Comparison of ENCODE assay signal across 9 mouse cellular contexts in genomic region chr12:105836196-105836595, GRCm38 (mm10). TPM values are rescaled to one million over a fixed set of nuclear protein-coding genes. Genes with fewer than 3 reads are reported as not detected.
DNase-seq lines count a peak whose midpoint lies in the region; ATAC-seq and TF ChIP-seq lines count a peak whose summit lies in the region.
"Had no signal": no experiment of that assay in that cellular context is flagged by ENCODE, and none has a peak within 500 bp of the region (broad histone marks: within the 10 kb centered on the region; RNA-seq: fewer than 3 reads in every experiment).

No protein-coding gene starts in this region.

- H3K4me3 ChIP-seq in layer of hippocampus, adult 2 months = no peak overlapping the region
- no peak overlapping the region for H3K4me3 ChIP-seq in MEL (ENCODE audit: control insufficient read depth in 1 of 2, insufficient read depth in 1 of 2, low read depth in 2 of 2, low read length in 2 of 2)
- no peak overlapping the region for H3K4me3 ChIP-seq in kidney, postnatal 0 days (replicated peaks; ENCODE audit: low read depth, low read length)
- H3K4me3 ChIP-seq: limb, embryonic 12.5 days had no signal

- no peaks in the 10 kb centered on the region for H3K4me1 ChIP-seq in MEL (ENCODE audit: control insufficient read depth in 1 of 2, insufficient read depth in 2 of 2, low read length in 2 of 2)
- H3K4me1 ChIP-seq in kidney, postnatal 0 days (replicated peaks; ENCODE audit: insufficient read depth, low read length) = no peaks in the 10 kb centered on the region
- H3K4me1 ChIP-seq: limb, embryonic 12.5 days had no signal

- peak; percentile 53 for TF ChIP-seq RAD21 in MEL (IDR thresholded peaks at IDR 0.05; ENCODE audit: low read depth, low read length)

- H3K27ac ChIP-seq in layer of hippocampus, adult 2 months = peak overlapping the region; percentile 59
- no peak overlapping the region for H3K27ac ChIP-seq in MEL (ENCODE audit: control insufficient read depth, low read depth, low read length)
- H3K27ac ChIP-seq in kidney, postnatal 0 days = no peak overlapping the region
- H3K27ac ChIP-seq: limb, embryonic 12.5 days had no signal

- H3K79me2 ChIP-seq in MEL (ENCODE audit: control insufficient read depth, insufficient read depth, low read length, poor library complexity) = no peaks in the 10 kb centered on the region

- TF ChIP-seq CTCF in layer of hippocampus, adult 2 months (conservative IDR thresholded peaks at IDR 0.05) = peak; percentile 87
- peak in 2 of 3 experiments; percentile 49 to 59; a peak in 4 of 6 replicates for TF ChIP-seq CTCF in MEL (IDR thresholded peaks at IDR 0.05 in 2 of 3, conservative IDR thresholded peaks at IDR 0.05 in 1 of 3; ENCODE audit: control insufficient read depth in 1 of 3, insufficient read depth in 1 of 3, low read depth in 2 of 3, low read length in 3 of 3, poor library complexity in 1 of 3, severe bottlenecking in 1 of 3)
- TF ChIP-seq CTCF in kidney, postnatal 0 days (IDR thresholded peaks at IDR 0.05; ENCODE audit: low read depth) = peak; percentile 67

- peaks cover 0 to 46% of the 10 kb centered on the region in 2 experiments; a peak in 2 of 4 replicates for H3K36me3 ChIP-seq in MEL (ENCODE audit: control insufficient read depth in 1 of 2, insufficient read depth in 2 of 2, low read length in 2 of 2)
- H3K36me3 ChIP-seq in kidney, postnatal 0 days (ENCODE audit: insufficient read depth, low read length) = peaks cover 45% of the 10 kb centered on the region
- peaks cover 16% of the 10 kb centered on the region for H3K36me3 ChIP-seq in splenic B cell, adult 2 months (ENCODE audit: control insufficient read depth, insufficient read depth, low read length, poor library complexity, severe bottlenecking)

- no peaks in the 10 kb centered on the region for H3K9me3 ChIP-seq in MEL (replicated peaks; ENCODE audit: insufficient read depth, low read length)
- H3K9me3 ChIP-seq in kidney, postnatal 0 days (replicated peaks; ENCODE audit: low read length) = no peaks in the 10 kb centered on the region
- H3K9me3 ChIP-seq: limb, embryonic 12.5 days had no signal

- H3K27me3 ChIP-seq in MEL (ENCODE audit: control insufficient read depth in 1 of 2, insufficient read depth in 2 of 2, low read length in 2 of 2) = no peaks in the 10 kb centered on the region
- H3K27me3 ChIP-seq in kidney, postnatal 0 days (ENCODE audit: insufficient read depth, low read length) = no peaks in the 10 kb centered on the region
- no peaks in the 10 kb centered on the region for H3K27me3 ChIP-seq in splenic B cell, adult 2 months (ENCODE audit: control insufficient read depth, insufficient read depth, low read length, poor library complexity, severe bottlenecking)
- H3K27me3 ChIP-seq: limb, embryonic 12.5 days had no signal

- H3K4me2 ChIP-seq in kidney, postnatal 0 days (ENCODE audit: low read length) = no peak overlapping the region
- H3K4me2 ChIP-seq: limb, embryonic 12.5 days had no signal

- TF ChIP-seq POLR2A in MEL (IDR thresholded peaks at IDR 0.05; ENCODE audit: control insufficient read depth in 1 of 2, insufficient read depth in 1 of 2, low read depth in 1 of 2, low read length in 2 of 2, poor library complexity in 1 of 2) = no peak

- peak; percentile 46 to 55 for DNase-seq in adrenal gland, postnatal 36 days
- no peak for DNase-seq in adrenal gland, adult 8-10 months
- peak; percentile 66 to 75 for DNase-seq in layer of hippocampus, adult 2 months (ENCODE audit: low spot score in 2 of 2)
- DNase-seq in layer of hippocampus, adult 9-10 months (ENCODE audit: low spot score) = no peak
- DNase-seq in MEL (ENCODE audit: low read depth, low spot score) = peak; percentile 58
- DNase-seq in kidney, postnatal 0 days (ENCODE audit: low spot score) = peak; percentile 62
- DNase-seq in splenic B cell, adult 2 months (ENCODE audit: low read depth, low spot score) = peak; percentile 48
- DNase-seq in gastrocnemius, postnatal 4 days (ENCODE audit: low spot score in 2 of 2) = no peak

- no peak for ATAC-seq in kidney, postnatal 0 days (replicated peaks; ENCODE audit: low FRiP score, low read depth)

- H3K9ac ChIP-seq in MEL (ENCODE audit: control insufficient read depth, low read depth, low read length, poor library complexity, severe bottlenecking) = no peak overlapping the region
- H3K9ac ChIP-seq in kidney, postnatal 0 days (ENCODE audit: low read depth, low read length) = no peak overlapping the region
- H3K9ac ChIP-seq: limb, embryonic 12.5 days had no signal

- 77% methylated on average over 2 of the region's 2 CpGs for WGBS in kidney, postnatal 0 days

- no peak for TF ChIP-seq EP300 in MEL (IDR thresholded peaks at IDR 0.05; ENCODE audit: low read depth in 1 of 2, low read length in 2 of 2)

TF ChIP-seq in MEL, 35 proteins besides CTCF, POLR2A, EP300 and RAD21:
- TF ChIP-seq TBP (IDR thresholded peaks at IDR 0.05; ENCODE audit: low read depth, low read length) (no peak), ZMIZ1 (IDR thresholded peaks at IDR 0.05; ENCODE audit: low read depth, low read length) (no peak), SMC3 (IDR thresholded peaks at IDR 0.05; ENCODE audit: low read depth, low read length) (peak; percentile 39), ZKSCAN1 (IDR thresholded peaks at IDR 0.05; ENCODE audit: low read depth, low read length) (no peak), MXI1 (IDR thresholded peaks at IDR 0.05; ENCODE audit: low read depth, low read length) (no peak)

RNA-seq across cellular contexts. Expression of gene Papola, which starts 51.7 kb away (rescaled TPM):
- total RNA-seq in adrenal gland, postnatal 36 days (2021) = 100 to 1,000 TPM; 206 to 232 TPM
- 100 to 1,000 TPM; 186 to 233 (median 219) TPM for total RNA-seq in adrenal gland, adult 8-10 months (2022)
- 100 to 1,000 TPM; 156 to 163 TPM for total RNA-seq in layer of hippocampus, adult 2 months (2021)
- total RNA-seq in MEL (2012; rRNA removed) = 144 and 162 TPM in 2 replicates
- polyA plus RNA-seq in MEL (2012; ENCODE audit: insufficient read depth in 1 of 2, insufficient read length in 2 of 2, low read depth in 1 of 2, low replicate concordance in 2 of 2, missing spikeins in 1 of 2) = 100 to 1,000 TPM; 193 to 329 TPM
- polyA plus RNA-seq in kidney, postnatal 0 days (2015; fragmentation: Nextera tagmentation; extraction: Ambion mirVana) = 189 TPM in 2 replicates
- 100 to 1,000 TPM; 135 to 137 TPM for total RNA-seq in gastrocnemius, postnatal 4 days (2021)

Comparison
In these comparisons a context has a peak if more than half of its experiments do, and no peak if none do; other contexts are left out.
1. DNase-seq: peak in adrenal gland, postnatal 36 days (2 of 2), layer of hippocampus, adult 2 months (2 of 2), MEL (single experiment), kidney, postnatal 0 days (single experiment) and splenic B cell, adult 2 months (single experiment); none in adrenal gland, adult 8-10 months (single experiment), layer of hippocampus, adult 9-10 months (single experiment) and gastrocnemius, postnatal 4 days (0 of 2).
2. Peak in every context shown above with its lines, with median percentiles within 50 percentile points of each other: CTCF ChIP-seq.